Mouse (Mus musculus): ENCODE results near the gene Notch2.

DNA sequence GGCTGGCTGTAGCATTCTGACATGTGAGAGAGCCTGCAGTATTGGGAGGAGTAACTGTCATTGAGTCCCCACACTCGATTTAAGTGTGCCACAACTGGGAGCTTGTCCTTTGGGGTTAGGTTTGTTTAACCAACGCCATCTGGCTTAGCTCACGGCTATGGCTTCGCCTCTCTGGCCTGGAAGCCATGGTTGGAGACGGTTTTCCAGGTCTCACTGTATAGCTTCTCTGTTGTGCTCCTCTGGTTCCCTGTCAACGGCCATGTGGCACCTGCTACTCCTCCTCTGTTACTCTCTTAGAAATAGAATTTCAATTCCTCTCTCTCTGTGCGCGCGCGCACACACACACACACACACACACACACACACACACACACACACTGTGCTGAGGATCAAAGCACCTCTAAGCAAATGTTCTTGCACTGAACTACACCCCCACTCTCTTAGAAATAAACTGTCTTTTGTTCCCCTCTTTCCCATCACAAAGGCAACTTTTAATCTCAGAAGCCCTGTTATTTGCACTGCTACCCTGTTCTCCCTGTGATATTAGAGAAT, 171.9 kb downstream of the Notch2 start:
- TF ChIP-seq CTCF (IDR thresholded peaks at IDR 0.05; ENCODE audit: borderline replicate concordance, control insufficient read depth, extremely low read depth, insufficient read depth, low read length, poor library complexity), result no peak
- no peak for TF ChIP-seq POLR2A (IDR thresholded peaks at IDR 0.05; ENCODE audit: control insufficient read depth, extremely low read depth, insufficient read depth, low read length, poor library complexity)

Data from thymus, adult 2 months (tissue).